22 mouse cellular contexts compared by ENCODE assay signal in the genomic region with DNA sequence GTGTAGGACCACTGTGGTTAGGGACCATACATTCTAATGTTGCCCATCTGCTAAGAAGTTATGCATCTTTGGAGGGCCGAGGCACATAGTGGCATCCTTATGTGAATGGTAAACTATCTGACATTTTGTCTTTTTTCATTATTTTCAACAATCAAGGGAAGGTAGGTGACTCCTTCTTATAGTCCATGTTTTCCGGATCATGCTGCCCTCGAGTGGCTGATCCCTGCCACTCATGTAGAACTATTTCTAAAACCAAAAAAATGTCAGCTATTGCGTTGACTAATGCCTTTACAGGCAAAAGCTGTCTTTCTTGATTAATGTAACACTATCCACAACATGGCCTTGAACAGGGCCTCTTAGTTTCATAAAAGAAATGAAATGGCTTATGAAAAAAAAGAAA. TPM values are rescaled to one million over a fixed set of nuclear protein-coding genes. Genes with fewer than 3 reads are reported as not detected.
DNase-seq lines count a peak whose midpoint lies in the region; ATAC-seq and TF ChIP-seq lines count a peak whose summit lies in the region.
"Had no signal": no experiment of that assay in that cellular context is flagged by ENCODE, and none has a peak within 500 bp of the region (broad histone marks: within the 10 kb centered on the region; RNA-seq: fewer than 3 reads in every experiment).

No protein-coding gene starts in this region.

- no peak for TF ChIP-seq POLR2A in cerebellum, adult 2 months (IDR thresholded peaks at IDR 0.05; ENCODE audit: borderline replicate concordance, insufficient read depth, low read length)

- no peak for ATAC-seq in midbrain, postnatal 0 days (ENCODE audit: low FRiP score)
- no peak for ATAC-seq in midbrain, embryonic 16.5 days
- ATAC-seq: CD4-positive, CD25-positive, alpha-beta regulatory T cell, adult 4 months; forebrain, embryonic 13.5 days; forebrain, embryonic 15.5 days; forebrain, postnatal 0 days had no signal

- no peak for DNase-seq in cerebellum, adult 2 months
- DNase-seq in cerebellum, postnatal 10 days, result no peak
- DNase-seq in midbrain, postnatal 0 days (ENCODE audit: low spot score), result no peak
- DNase-seq in MN1 (ENCODE audit: low spot score) (peak; percentile 10), NIH3T3 (ENCODE audit: low read depth) (peak; percentile 40)
- no peak for DNase-seq in adrenal gland, adult 8-10 months
- DNase-seq in right cerebral cortex, adult 18-20 months, result no peak
- DNase-seq: adrenal gland, adult 2 months; adrenal gland, postnatal 14 days; adrenal gland, postnatal 36 days; B cell, adult 2 months; cerebellum, adult 11 months; cerebellum, adult 9-10 months; forebrain, postnatal 0 days had no signal

- H3K4me1 ChIP-seq in cerebellum, adult 2 months (ENCODE audit: control insufficient read depth, insufficient read depth, low read length), result peaks cover 8% of the 10 kb centered on the region; the same call in 1 of the 2 replicates
- H3K4me1 ChIP-seq in midbrain, postnatal 0 days (ENCODE audit: insufficient read depth, low read length), result no peaks in the 10 kb centered on the region
- no peaks in the 10 kb centered on the region for H3K4me1 ChIP-seq in midbrain, embryonic 16.5 days (ENCODE audit: control insufficient read depth, insufficient read depth, low read length)
- H3K4me1 ChIP-seq: embryonic facial prominence, embryonic 10.5 days; embryonic facial prominence, embryonic 12.5 days; forebrain, embryonic 13.5 days; forebrain, embryonic 15.5 days had no signal

- H3K4me3 ChIP-seq in cerebellum, adult 2 months (replicated peaks; ENCODE audit: insufficient read depth, low read depth, low read length), result no peak overlapping the region
- H3K4me3 ChIP-seq in midbrain, postnatal 0 days (ENCODE audit: low read depth, low read length), result no peak overlapping the region
- H3K4me3 ChIP-seq in midbrain, embryonic 16.5 days (ENCODE audit: low read depth, low read length), result no peak overlapping the region
- H3K4me3 ChIP-seq: embryonic facial prominence, embryonic 10.5 days; embryonic facial prominence, embryonic 12.5 days; forebrain, embryonic 13.5 days; forebrain, embryonic 15.5 days had no signal

- no peak overlapping the region for H3K9ac ChIP-seq in midbrain, postnatal 0 days (replicated peaks; ENCODE audit: low read length, poor library complexity, severe bottlenecking)
- H3K9ac ChIP-seq in midbrain, embryonic 16.5 days (ENCODE audit: low read depth, low read length), result no peak overlapping the region
- H3K9ac ChIP-seq: embryonic facial prominence, embryonic 12.5 days; forebrain, embryonic 13.5 days; forebrain, embryonic 15.5 days; forebrain, postnatal 0 days had no signal

- H3K9me3 ChIP-seq in midbrain, postnatal 0 days (ENCODE audit: low read length), result no peaks in the 10 kb centered on the region
- no peaks in the 10 kb centered on the region for H3K9me3 ChIP-seq in midbrain, embryonic 16.5 days (replicated peaks; ENCODE audit: control insufficient read depth, low read length, poor library complexity, severe bottlenecking)
- H3K9me3 ChIP-seq: embryonic facial prominence, embryonic 10.5 days; embryonic facial prominence, embryonic 12.5 days; forebrain, embryonic 13.5 days; forebrain, embryonic 15.5 days had no signal

- peak; percentile 41; the same call in 1 of the 2 replicates for TF ChIP-seq CTCF in cerebellum, adult 2 months (IDR thresholded peaks at IDR 0.05; ENCODE audit: borderline replicate concordance, insufficient read depth, low read depth, low read length)
- peak; percentile 46 for TF ChIP-seq CTCF in midbrain, postnatal 0 days (IDR thresholded peaks at IDR 0.05)

- no peak overlapping the region for H3K27ac ChIP-seq in cerebellum, adult 2 months (ENCODE audit: insufficient read depth, low read length)
- no peak overlapping the region for H3K27ac ChIP-seq in midbrain, postnatal 0 days (ENCODE audit: low read depth, low read length)
- no peak overlapping the region for H3K27ac ChIP-seq in midbrain, embryonic 16.5 days (ENCODE audit: low read length)
- H3K27ac ChIP-seq: embryonic facial prominence, embryonic 10.5 days; embryonic facial prominence, embryonic 12.5 days; forebrain, embryonic 13.5 days; forebrain, embryonic 15.5 days had no signal

- H3K36me3 ChIP-seq in midbrain, postnatal 0 days (ENCODE audit: insufficient read depth, low read length), result peaks cover 13% of the 10 kb centered on the region
- H3K36me3 ChIP-seq in midbrain, embryonic 16.5 days (ENCODE audit: control insufficient read depth, insufficient read depth, low read length), result peaks cover 9% of the 10 kb centered on the region
- H3K36me3 ChIP-seq: embryonic facial prominence, embryonic 10.5 days; embryonic facial prominence, embryonic 12.5 days; forebrain, embryonic 15.5 days; G1E had no signal

- WGBS in cerebellum, adult 2 months, result 32% methylated on average over 4 of the region's 4 CpGs
- WGBS in midbrain, postnatal 0 days, result 83% methylated on average over 4 of the region's 4 CpGs
- WGBS in midbrain, embryonic 16.5 days, result 85% methylated on average over 4 of the region's 4 CpGs

- H3K4me2 ChIP-seq in midbrain, postnatal 0 days (ENCODE audit: low read depth, low read length, poor library complexity, severe bottlenecking), result no peak overlapping the region
- no peak overlapping the region for H3K4me2 ChIP-seq in midbrain, embryonic 16.5 days (ENCODE audit: low read length)
- H3K4me2 ChIP-seq: embryonic facial prominence, embryonic 12.5 days; forebrain, embryonic 13.5 days; forebrain, embryonic 15.5 days had no signal

- H3K27me3 ChIP-seq in cerebellum, adult 2 months (ENCODE audit: control insufficient read depth, insufficient read depth, low read length), result no peaks in the 10 kb centered on the region
- H3K27me3 ChIP-seq in midbrain, postnatal 0 days (ENCODE audit: insufficient read depth, low read length), result no peaks in the 10 kb centered on the region
- H3K27me3 ChIP-seq in midbrain, embryonic 16.5 days (ENCODE audit: control insufficient read depth, insufficient read depth, low read depth, low read length), result no peaks in the 10 kb centered on the region
- H3K27me3 ChIP-seq: CH12.LX; embryonic facial prominence, embryonic 12.5 days; forebrain, embryonic 13.5 days; forebrain, embryonic 15.5 days had no signal

RNA-seq across cellular contexts. Expression of a gene that starts 59.0 kb away (rescaled TPM):
- 91.0 and 99.4 TPM in 2 replicates for polyA plus RNA-seq in cerebellum, adult 2 months (2012; rRNA removed)
- 105 and 143 TPM in 2 replicates for total RNA-seq in midbrain, postnatal 0 days (2014; rRNA removed)
- 58.8 and 65.6 TPM in 2 replicates for polyA plus RNA-seq in midbrain, postnatal 0 days (2015; fragmentation: Nextera tagmentation; extraction: Ambion mirVana)
- 55.5 and 56.7 TPM in 2 replicates for polyA plus RNA-seq in midbrain, embryonic 16.5 days (2015; fragmentation: Nextera tagmentation; extraction: Ambion mirVana)
- total RNA-seq in adrenal gland, adult 8-10 months (2022), result 1 to 10 TPM; 1.6 to 3.4 (median 2.5) TPM
- polyA plus RNA-seq: G1E had no signal

Comparison
In these comparisons a context has a peak if more than half of its experiments do, and no peak if none do; other contexts are left out.
1. DNase-seq: peak in MN1 (single experiment) and NIH3T3 (single experiment); none in cerebellum, adult 2 months (0 of 2), cerebellum, postnatal 10 days (0 of 2), midbrain, postnatal 0 days (single experiment), adrenal gland, adult 8-10 months (single experiment) and right cerebral cortex, adult 18-20 months (single experiment).